Mouse (Mus musculus) heart, embryonic 11.5 days (tissue): ENCODE measurements around the gene Smap1. TPM values are rescaled to one million over a fixed set of nuclear protein-coding genes. Genes with fewer than 3 reads are reported as not detected.

ENCODE experiments used
- ATAC-seq: fragments of 200-750 bp; cut with Nextera tagmentation; replicated peaks from 2 replicates; pipeline ENCODE4 v1.8.0; 2017; ENCODE audit warnings: moderate library complexity; ENCODE audit not compliant: insufficient number of reproducible peaks, low FRiP score, low TSS enrichment
- H3K27ac ChIP-seq: fragments of 300-500 bp; sonication (generic); 2 replicates; pipeline ENCODE4 v1.5.1; 2014; ENCODE audit warnings: mild to moderate bottlenecking, low read depth, low read length
- H3K27me3 ChIP-seq: fragments of 300-500 bp; sonication (generic); 2 replicates; pipeline ENCODE4 v1.6.1; 2014; ENCODE audit warnings: mild to moderate bottlenecking, low read length, mixed read lengths; ENCODE audit not compliant: control insufficient read depth, insufficient read depth
- H3K36me3 ChIP-seq: fragments of 300-500 bp; sonication (generic); 2 replicates; pipeline ENCODE4 v1.6.1; 2014; ENCODE audit warnings: mild to moderate bottlenecking, low read length, moderate library complexity, mixed read lengths; ENCODE audit not compliant: control insufficient read depth, insufficient read depth
- H3K4me1 ChIP-seq: fragments of 300-500 bp; sonication (generic); 2 replicates; pipeline ENCODE4 v1.6.1; 2014; ENCODE audit warnings: low read length; ENCODE audit not compliant: control insufficient read depth, insufficient read depth
- H3K4me2 ChIP-seq: fragments of 300-500 bp; sonication (generic); 2 replicates; pipeline ENCODE4 v1.6.1; 2014; ENCODE audit warnings: mild to moderate bottlenecking, moderate library complexity
- H3K4me3 ChIP-seq: fragments of 300-500 bp; sonication (generic); 2 replicates; pipeline ENCODE4 v1.5.1; 2014; ENCODE audit warnings: low read depth, low read length
- H3K9ac ChIP-seq: fragments of 300-500 bp; sonication (generic); 2 replicates; pipeline ENCODE4 v1.6.1; 2014; ENCODE audit warnings: mild to moderate bottlenecking, low read depth, low read length, moderate library complexity
- H3K9me3 ChIP-seq: fragments of 300-500 bp; sonication (generic); replicated peaks from 2 replicates; pipeline ENCODE4 v1.6.1; 2016; ENCODE audit warnings: low read length; ENCODE audit not compliant: control insufficient read depth
- WGBS: fragments of 180-500 bp; shearing (Covaris S2); extraction: QIAGEN DNeasy Blood & Tissue Kit; methylation state at CpG from one replicate; pipeline ENCODE4 v1.1.7; 2014; ENCODE audit not compliant: insufficient replicate concordance; 5-methylcytosine and 5-hydroxymethylcytosine counted together
- polyA plus RNA-seq: library from polyadenylated mRNA; unstranded; fragments of >200 nt; fragmentation: Nextera tagmentation; extraction: Ambion mirVana; gene quantifications from 2 replicates; pipeline ENCODE4 v1.2.1, GENCODE M21; 2014

Smap1 gene
- polyA plus RNA-seq, 1 experiment from 2014 or later, result 47.0 TPM

DNA sequence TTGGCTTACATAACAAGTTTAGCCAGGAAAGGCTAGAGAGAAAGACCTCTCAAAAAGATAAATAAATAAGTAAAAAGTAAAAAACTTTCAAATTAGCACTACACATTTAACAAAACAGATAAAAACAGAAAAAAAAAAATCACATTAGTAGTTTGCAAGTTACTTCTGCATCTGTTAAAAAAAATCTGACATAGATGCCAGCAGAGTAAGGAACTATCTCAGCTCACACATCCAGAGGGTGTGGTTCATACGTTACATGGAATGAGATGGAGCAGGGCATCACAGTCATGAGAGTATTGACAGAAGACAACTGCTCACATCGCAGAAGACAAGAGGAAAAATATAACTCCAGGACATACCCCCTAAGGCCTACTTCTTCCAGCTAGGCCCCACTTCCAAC lies 19.4 kb downstream of the Smap1 start:
- Histone ChIP-seq H3K4me1 (peaks cover 8% of the 10 kb centered on the region; the same call in 1 of the 2 replicates), H3K27me3 (no peaks in the 10 kb centered on the region), H3K9me3 (no peaks in the 10 kb centered on the region), H3K9ac (no peak overlapping the region), H3K36me3 (no peaks in the 10 kb centered on the region), H3K4me2 (no peak overlapping the region), H3K4me3 (no peak overlapping the region), H3K27ac (no peak overlapping the region)
- 78% methylated on average over 2 of the region's 2 CpGs for WGBS
- no peak for ATAC-seq

DNA sequence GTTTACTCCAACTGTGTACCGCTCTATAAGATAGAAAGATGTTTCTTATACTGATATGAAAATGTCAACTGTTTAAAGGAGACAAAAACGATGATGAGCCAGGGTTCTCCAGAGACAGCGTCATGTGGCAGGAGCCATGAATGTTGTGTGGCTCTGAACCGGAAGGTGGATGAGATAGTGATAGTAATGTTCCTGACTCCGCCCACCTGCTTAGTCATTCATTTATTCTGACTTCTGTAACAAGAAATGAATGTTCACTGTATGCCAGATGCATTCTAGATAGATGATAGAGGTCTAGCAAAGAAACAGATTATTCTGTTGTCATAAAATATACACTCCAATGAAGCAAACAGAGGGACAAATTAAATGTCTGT lies 22.5 kb downstream of the Smap1 start:
- H3K4me1 ChIP-seq, result peaks cover 8% of the 10 kb centered on the region; the same call in 1 of the 2 replicates
- no peak overlapping the region for H3K4me3 ChIP-seq
- no peaks in the 10 kb centered on the region for H3K27me3 ChIP-seq
- no peak for ATAC-seq
- H3K36me3 ChIP-seq, result no peaks in the 10 kb centered on the region
- WGBS, result 70% methylated on average over 5 of the region's 5 CpGs
- no peak overlapping the region for H3K27ac ChIP-seq
- no peaks in the 10 kb centered on the region for H3K9me3 ChIP-seq
- no peak overlapping the region for H3K9ac ChIP-seq
- no peak overlapping the region; the same call in 1 of the 2 replicates for H3K4me2 ChIP-seq

DNA sequence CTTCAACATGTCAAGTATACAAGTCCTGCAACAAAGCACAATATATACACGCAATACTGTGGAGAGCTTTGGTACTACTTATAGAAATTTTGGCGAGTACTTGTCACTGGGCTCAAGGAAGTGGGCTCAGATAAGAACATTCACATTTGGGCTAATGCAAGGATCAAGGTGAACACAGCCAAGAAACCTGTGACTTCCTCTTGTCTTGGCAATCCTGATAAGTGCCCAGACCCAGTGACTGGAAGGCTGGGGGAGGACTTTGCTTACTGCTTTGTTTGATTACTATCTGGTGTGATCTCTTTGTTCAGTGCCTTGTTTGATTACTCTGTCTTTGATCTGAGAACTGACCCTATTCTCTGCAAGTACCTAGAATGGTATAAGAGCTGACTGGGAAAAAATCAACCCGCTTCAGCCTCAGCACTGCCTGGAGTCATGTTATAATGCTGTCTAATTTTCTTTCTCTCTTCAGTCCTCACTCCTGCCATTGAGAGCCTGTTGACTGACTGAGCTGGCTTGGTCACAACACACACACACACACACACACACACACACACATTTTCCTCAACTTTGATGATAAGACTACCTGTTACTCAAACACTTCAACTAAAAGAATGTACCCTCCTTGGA lies 23.0 kb downstream of the Smap1 start:
- Histone ChIP-seq H3K9ac (no peak overlapping the region), H3K4me3 (no peak overlapping the region), H3K4me1 (peaks cover 8% of the 10 kb centered on the region; the same call in 1 of the 2 replicates), H3K4me2 (no peak overlapping the region), H3K27ac (no peak overlapping the region), H3K27me3 (no peaks in the 10 kb centered on the region), H3K9me3 (no peaks in the 10 kb centered on the region), H3K36me3 (no peaks in the 10 kb centered on the region)
- WGBS, result 62% methylated on average over 3 of the region's 3 CpGs
- ATAC-seq, result no peak

DNA sequence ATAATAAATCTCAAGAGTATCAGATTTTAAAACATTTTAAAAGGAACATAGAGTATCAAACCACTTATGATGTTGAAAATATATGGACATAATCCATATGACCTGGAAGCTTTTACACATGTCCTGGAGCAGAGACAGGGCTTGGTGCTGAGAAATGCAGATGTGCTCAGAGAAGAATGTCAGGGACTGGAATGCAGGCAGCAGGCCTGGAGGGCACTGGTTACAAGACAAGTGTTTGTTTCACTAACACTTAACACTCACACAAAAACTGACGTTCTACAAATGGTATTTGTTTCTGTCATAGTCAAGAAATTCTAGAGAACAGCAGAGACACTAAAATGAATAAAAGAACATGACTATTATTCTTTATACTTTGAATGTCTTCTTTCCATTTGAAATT lies 30.0 kb downstream of the Smap1 start:
- no peaks in the 10 kb centered on the region for H3K27me3 ChIP-seq
- 0 out of 2 replicates have a peak, but pooled peaks cover 2% of the 10 kb centered on the region for H3K4me1 ChIP-seq
- no peak for ATAC-seq
- no peak overlapping the region for H3K4me3 ChIP-seq
- no peak overlapping the region for H3K4me2 ChIP-seq
- H3K9ac ChIP-seq, result no peak overlapping the region
- H3K27ac ChIP-seq, result no peak overlapping the region
- WGBS, result 37% methylated on average over 1 of the region's 1 CpGs
- no peaks in the 10 kb centered on the region for H3K9me3 ChIP-seq
- no peaks in the 10 kb centered on the region for H3K36me3 ChIP-seq

DNA sequence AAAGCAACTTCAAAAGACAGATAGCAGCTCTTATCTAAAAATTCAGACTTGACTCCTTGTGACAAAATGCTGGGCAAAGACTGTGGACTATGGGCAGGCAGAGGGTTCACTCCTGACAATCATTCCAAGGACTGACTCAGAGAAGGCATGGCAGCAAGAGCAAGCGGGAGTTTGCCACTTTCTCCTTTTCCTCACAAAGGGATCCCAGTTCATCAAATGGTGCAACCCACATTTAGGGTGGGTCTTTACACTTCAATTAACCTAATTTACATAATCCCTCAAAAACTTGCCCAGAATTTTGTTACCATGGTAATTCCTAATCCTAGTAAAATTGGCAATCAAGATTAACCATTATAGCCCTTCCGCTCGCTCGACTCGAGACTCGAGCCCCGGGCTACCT lies 37.2 kb downstream of the Smap1 start:
- H3K4me3 ChIP-seq, result no peak overlapping the region
- 95% methylated on average over 7 of the region's 7 CpGs for WGBS
- H3K9me3 ChIP-seq, result no peaks in the 10 kb centered on the region
- H3K9ac ChIP-seq, result no peak overlapping the region
- no peaks in the 10 kb centered on the region for H3K27me3 ChIP-seq
- no peaks in the 10 kb centered on the region for H3K4me1 ChIP-seq
- no peak for ATAC-seq
- H3K36me3 ChIP-seq, result no peaks in the 10 kb centered on the region
- H3K27ac ChIP-seq, result no peak overlapping the region
- no peak overlapping the region for H3K4me2 ChIP-seq

DNA sequence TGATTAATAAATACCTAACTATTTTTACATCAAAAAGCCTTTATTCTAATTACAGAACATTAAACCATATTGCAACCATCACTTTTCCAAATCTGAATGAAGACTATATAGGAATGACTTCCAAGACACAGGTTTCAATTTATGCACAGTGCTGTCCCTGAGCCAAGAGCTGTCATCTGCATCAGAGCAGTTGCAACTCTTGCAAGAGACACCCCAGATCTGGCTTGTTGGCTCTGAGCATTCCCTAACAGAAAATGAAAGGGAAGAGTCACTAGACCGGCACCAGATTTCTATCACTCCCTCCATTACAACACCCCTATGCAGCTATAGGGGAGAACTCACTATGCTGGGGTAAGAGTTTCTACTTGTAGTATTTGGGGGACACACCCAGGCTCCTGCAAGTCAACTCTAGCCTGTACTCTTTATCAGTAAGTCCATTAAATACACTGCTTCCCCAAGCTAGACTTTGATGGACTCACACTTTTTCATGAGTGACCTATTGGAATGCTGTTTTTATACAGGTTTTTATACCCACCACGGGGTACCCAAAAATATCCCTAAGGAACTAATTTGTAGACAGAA lies 37.9 kb downstream of the Smap1 start:
- Histone ChIP-seq H3K4me1 (no peaks in the 10 kb centered on the region), H3K27me3 (no peaks in the 10 kb centered on the region), H3K9ac (no peak overlapping the region), H3K4me2 (no peak overlapping the region), H3K9me3 (no peaks in the 10 kb centered on the region), H3K36me3 (no peaks in the 10 kb centered on the region), H3K27ac (no peak overlapping the region), H3K4me3 (no peak overlapping the region)
- no peak for ATAC-seq
- 83% methylated on average over 2 of the region's 2 CpGs for WGBS

DNA sequence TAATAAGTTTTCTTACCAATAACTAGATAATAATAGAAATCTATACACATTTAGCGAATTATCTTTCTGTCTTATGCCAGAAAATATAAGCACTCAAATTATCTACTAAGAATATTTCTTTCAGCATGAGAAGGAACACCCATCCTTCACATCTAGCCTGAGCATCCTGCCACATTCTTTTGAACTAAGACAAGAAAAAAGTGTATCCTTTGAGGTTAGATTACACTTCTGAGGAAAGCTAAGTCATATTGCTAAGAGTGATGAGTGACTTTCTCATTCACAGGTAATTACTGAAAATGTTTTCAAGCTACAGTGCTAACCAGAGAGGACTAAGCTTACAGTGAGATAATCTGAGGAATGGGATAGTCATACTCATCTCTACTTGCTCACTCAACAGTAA lies 39.4 kb downstream of the Smap1 start:
- no peaks in the 10 kb centered on the region for H3K36me3 ChIP-seq

DNA sequence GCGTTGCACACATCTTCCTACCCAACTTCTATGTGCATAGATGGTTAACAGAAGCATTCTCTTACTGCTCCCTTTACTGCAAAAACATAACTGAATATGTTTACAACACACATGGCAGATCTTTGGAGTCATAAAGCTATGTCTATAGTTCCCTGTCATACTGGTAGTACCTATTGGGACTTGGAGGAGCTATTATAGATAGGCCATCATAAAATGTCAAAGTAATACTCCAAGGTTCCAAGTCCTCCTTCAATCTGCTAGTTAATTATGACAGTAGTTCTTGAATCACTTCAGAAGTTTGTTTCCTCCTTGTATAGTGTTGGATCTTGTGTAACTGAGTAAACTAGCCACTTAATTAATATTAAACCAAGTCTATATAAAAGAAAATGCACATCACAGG lies 49.9 kb downstream of the Smap1 start:
- H3K4me2 ChIP-seq, result no peak overlapping the region
- no peaks in the 10 kb centered on the region for H3K4me1 ChIP-seq
- no peaks in the 10 kb centered on the region for H3K9me3 ChIP-seq
- no peak overlapping the region for H3K9ac ChIP-seq
- ATAC-seq, result no peak
- H3K27me3 ChIP-seq, result no peaks in the 10 kb centered on the region
- H3K36me3 ChIP-seq, result peaks cover 6% of the 10 kb centered on the region; the same call in 1 of the 2 replicates
- WGBS, result 97% methylated on average over 1 of the region's 1 CpGs
- no peak overlapping the region for H3K4me3 ChIP-seq
- no peak overlapping the region for H3K27ac ChIP-seq

More for the DNA sequence above, 39.4 kb downstream of the Smap1 start:
- 98% methylated on average over 1 of the region's 1 CpGs for WGBS
- ATAC-seq, result no peak
- Histone ChIP-seq H3K9me3 (no peaks in the 10 kb centered on the region), H3K4me1 (no peaks in the 10 kb centered on the region), H3K4me3 (no peak overlapping the region), H3K27me3 (no peaks in the 10 kb centered on the region), H3K27ac (no peak overlapping the region), H3K4me2 (no peak overlapping the region), H3K9ac (no peak overlapping the region)

DNA sequence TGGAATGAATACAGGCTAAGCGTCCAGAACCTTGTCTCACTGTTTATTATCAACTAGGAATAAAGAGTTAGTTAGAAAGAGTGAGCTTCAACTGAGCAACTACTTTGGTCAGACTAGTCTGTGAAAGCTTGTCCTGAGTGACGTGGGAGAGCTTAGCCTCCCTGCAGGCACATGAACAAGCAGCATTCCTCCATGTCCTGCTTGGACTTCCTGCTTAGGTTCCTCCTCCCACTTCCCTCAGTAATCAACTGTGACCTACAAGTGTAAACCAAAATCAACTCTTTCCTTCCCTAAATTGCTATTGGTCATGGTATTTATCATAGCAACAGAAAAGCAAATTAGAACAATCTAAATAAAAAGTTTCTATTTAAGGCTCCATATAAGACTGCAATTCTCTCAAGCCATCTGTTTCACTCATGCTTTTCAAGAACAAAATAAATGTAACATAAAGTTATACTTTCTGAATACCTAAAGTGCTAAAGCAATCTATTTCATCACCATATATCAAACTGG lies 54.7 kb downstream of the Smap1 start:
- Histone ChIP-seq H3K4me1 (no peaks in the 10 kb centered on the region), H3K9me3 (no peaks in the 10 kb centered on the region)
- 58% methylated on average over 2 of the region's 2 CpGs for WGBS

More for the DNA sequence above, 54.7 kb downstream of the Smap1 start:
- no peak overlapping the region for H3K4me2 ChIP-seq
- peaks cover 2% of the 10 kb centered on the region; the same call in 1 of the 2 replicates for H3K36me3 ChIP-seq
- H3K27me3 ChIP-seq, result no peaks in the 10 kb centered on the region
- H3K9ac ChIP-seq, result no peak overlapping the region
- H3K27ac ChIP-seq, result no peak overlapping the region
- no peak overlapping the region for H3K4me3 ChIP-seq
- no peak for ATAC-seq
